Mouse (Mus musculus) thymus, postnatal 10 days (tissue): ENCODE measurements around the gene Olfr790.

Experiments
- DNase-seq, 2 experiments: peaks; one replicate each; pipeline ENCODE4 v3.0.0; 2021; ENCODE audit warnings: low spot score in 2 of 2

Gene Olfr790

GRCm38 (mm10) chr10:129498192-129498591, at the start of gene Olfr790:
Gene Olfr790, plus strand, starts transcription at chr10:129498492.
- DNase-seq = no peak

DNA sequence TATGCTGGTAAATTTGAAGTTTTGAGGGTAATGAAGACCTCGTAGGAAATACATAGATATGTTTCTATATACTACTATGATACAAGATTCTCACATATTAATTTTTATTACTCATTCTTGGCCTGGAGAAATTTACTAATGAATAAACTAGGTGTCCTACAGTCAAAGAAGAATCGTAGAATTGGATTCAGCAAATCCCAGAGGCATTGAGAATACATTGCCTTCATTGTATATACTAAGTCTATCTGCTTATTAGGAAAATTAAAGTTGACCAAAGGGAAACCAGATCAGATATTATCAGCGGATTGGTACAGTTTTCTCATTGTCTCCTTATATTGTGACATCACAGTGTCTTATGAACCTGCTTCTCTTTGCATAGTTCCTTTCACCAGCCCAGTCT, 36.7 kb upstream of the Olfr790 start, which contains the start of gene Olfr787:
Gene Olfr787 (plus strand): TSS at position 301 of the 400 bp plus-strand sequence.
- DNase-seq = no peak

DNA sequence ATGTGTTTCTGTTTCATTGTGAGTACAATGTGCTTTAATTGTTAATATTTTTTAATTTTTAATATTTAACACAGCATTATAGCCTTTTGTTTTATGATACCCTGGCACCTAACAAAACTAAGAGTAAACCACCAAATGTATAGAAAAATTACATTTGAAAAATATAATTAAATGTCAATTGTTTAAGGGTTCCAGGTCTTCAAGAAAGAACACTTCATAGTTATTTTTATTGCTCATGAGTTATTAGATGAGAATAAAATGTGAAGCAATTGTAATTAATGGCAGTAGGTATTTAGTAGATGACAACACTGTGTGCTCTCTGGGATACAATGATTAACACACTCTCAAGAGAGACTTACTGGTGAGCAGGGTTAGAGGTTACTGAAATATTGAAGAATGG, 27.6 kb upstream of the Olfr790 start, which contains the start of gene Olfr788:
Gene Olfr788 (plus strand): TSS at position 301 of the 400 bp plus-strand sequence.
- DNase-seq = no peak

DNA sequence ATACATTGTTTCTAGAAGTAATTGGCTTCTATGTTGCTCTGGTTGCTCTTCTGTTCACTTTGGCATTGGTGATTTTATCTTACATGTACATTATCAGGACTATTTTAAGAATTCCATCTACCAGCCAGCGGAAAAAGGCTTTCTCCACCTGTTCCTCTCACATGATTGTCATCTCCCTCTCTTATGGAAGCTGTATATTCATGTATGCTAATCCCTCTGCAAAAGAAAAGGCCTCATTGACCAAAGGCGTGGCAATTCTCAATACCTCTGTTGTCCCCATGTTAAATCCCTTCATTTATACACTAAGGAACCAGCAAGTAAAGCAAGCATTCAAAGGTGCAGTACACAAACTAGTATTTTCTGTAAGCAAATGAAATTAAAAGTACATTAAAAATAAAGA, 25.0 kb upstream of the Olfr790 start:
- no peak for DNase-seq

DNA sequence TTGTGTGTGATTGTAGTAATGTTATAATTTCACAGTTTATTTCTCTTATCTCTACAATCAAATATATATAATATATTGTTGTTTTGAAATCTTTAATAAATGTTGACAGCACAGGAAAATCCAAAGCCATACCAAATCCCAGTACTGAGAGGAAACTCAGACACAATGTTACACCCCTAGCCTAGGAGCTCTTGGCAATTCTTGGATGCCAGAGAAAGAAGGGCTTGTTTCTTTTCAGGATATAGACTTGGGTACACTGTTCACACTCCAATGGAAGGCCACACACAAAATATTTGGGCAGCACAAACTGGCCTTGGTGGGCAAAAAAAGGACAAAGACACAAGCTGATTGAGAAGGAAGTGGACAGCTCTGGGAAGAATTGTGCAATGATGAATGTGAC, 24.6 kb upstream of the Olfr790 start:
- no peak for DNase-seq

DNA sequence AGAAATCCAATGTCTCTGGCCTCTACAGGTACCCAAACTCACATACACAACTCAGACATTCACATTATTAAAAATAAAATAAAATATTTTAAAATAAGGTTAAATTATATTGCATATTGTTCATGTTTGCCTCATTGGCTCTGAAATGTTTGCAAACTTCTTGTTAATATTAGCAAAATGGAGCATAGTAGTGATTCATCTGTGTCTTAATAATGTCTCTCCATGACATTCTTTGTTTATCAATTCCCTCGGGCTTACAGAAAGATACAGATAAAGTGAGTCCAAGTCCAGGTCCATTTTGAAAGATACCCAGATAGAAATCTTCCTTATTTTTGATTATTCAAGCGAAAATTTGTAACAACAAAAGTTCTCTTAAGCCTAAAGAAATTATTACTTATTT, 13.8 kb upstream of the Olfr790 start, which contains the start of gene Olfr789:
Gene Olfr789 (plus strand): TSS at position 301 of the 400 bp plus-strand sequence.
- no peak for DNase-seq

DNA sequence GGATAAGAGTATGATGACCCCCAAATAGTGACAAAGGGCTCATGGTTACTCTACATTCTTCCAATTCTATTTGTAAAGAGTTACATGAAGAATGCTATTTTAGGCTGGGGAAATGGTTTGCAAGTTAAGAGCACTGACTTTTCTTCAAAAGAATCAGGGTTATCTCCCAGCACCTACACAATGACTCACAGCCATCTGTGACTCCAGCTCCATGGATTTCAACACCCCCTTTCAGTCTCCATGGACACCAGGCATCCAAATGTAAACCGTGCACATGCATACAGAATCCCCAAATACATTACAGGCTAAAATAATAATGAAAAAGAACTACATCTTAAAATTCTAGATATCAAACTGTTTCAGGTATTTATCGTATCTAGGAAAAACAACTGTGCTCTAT, 8.2 kb upstream of the Olfr790 start:
- DNase-seq = no peak

GRCm38 (mm10) chr10:129521492-129521891, 23.2 kb downstream of the Olfr790 start, which contains the start of gene Olfr791:
Gene Olfr791, plus strand, starts transcription at chr10:129521792.
- no peak for DNase-seq

DNA sequence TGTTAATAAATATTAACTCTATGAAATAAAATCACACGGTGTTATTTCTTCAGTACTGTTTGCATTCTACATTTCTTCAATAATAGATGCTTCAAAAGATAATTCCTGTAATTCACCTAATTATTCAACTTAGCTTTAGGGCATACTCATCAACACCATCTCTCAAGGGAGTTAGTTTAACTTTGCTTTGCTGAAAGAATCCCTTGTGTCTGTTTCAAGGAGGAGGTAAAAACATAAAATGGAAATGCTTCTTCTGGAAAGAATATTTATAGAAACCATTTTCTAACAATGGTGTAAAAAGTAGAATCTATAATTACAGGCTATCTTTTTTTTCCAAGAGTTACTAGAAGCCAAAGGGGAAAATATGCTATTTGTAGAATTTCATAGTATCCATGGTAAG, 40.6 kb downstream of the Olfr790 start, which contains the start of gene Olfr792:
Gene Olfr792 (plus strand): TSS at position 301 of the 400 bp plus-strand sequence.
- no peak for DNase-seq

- DNase-seq = no peak
These were observed 51.1 kb downstream of the Olfr790 start for GRCm38 (mm10) chr10:129549354-129549753.
